In genomic region chr9:44772392-44772749, GRCm38 (mm10) we compare ENCODE assay signal across 10 mouse cellular contexts. TPM values are rescaled to one million over a fixed set of nuclear protein-coding genes. Genes with fewer than 3 reads are reported as not detected.
A peak's percentile ranks its signal among the peaks of the same experiment; 100 is the strongest.
DNase-seq lines count a peak whose midpoint lies in the region; ATAC-seq and TF ChIP-seq lines count a peak whose summit lies in the region.
"Had no signal": no experiment of that assay in that cellular context is flagged by ENCODE, and none has a peak within 500 bp of the region (broad histone marks: within the 10 kb centered on the region; RNA-seq: fewer than 3 reads in every experiment).

No protein-coding gene starts in this region.

- H3K27ac ChIP-seq in layer of hippocampus, adult 2 months = peak overlapping the region; percentile 54
- H3K27ac ChIP-seq in embryonic facial prominence, embryonic 10.5 days (replicated peaks) = 0 out of 2 replicates have a peak overlapping the region, but pooled peaks have one; percentile 89
- H3K27ac ChIP-seq in hindbrain, embryonic 15.5 days (replicated peaks) = peak overlapping the region; percentile 55
- peak overlapping the region; percentile 89 for H3K27ac ChIP-seq in midbrain, embryonic 15.5 days

- 25% methylated on average over 5 of the region's 5 CpGs for WGBS in embryonic facial prominence, embryonic 10.5 days
- WGBS in hindbrain, embryonic 15.5 days = 27% methylated on average over 5 of the region's 5 CpGs
- 28% methylated on average over 5 of the region's 5 CpGs for WGBS in midbrain, embryonic 15.5 days

- no peak for DNase-seq in layer of hippocampus, adult 2 months (ENCODE audit: low spot score in 2 of 2)
- no peak for DNase-seq in layer of hippocampus, adult 9-11 months
- DNase-seq in embryonic facial prominence, embryonic 10.5 days (ENCODE audit: low spot score) = no peak
- DNase-seq in right cerebral cortex, postnatal 4 days = no peak
- DNase-seq in urinary bladder, adult 18-20 months (ENCODE audit: low spot score in 2 of 2) = no peak
- no peak for DNase-seq in layer of hippocampus, adult 8-10 months (ENCODE audit: low spot score in 2 of 2)

- no peak for ATAC-seq in hindbrain, embryonic 15.5 days (ENCODE audit: low FRiP score, low read depth)
- ATAC-seq in midbrain, embryonic 15.5 days (replicated peaks) = no peak

- H3K27me3 ChIP-seq in embryonic facial prominence, embryonic 10.5 days (replicated peaks; ENCODE audit: low read depth, poor library complexity, severe bottlenecking) = no peaks in the 10 kb centered on the region
- no peaks in the 10 kb centered on the region for H3K27me3 ChIP-seq in hindbrain, embryonic 15.5 days
- no peaks in the 10 kb centered on the region for H3K27me3 ChIP-seq in midbrain, embryonic 15.5 days (replicated peaks)

- H3K4me2 ChIP-seq in hindbrain, embryonic 15.5 days = no peak overlapping the region
- 0 out of 2 replicates have a peak overlapping the region, but pooled peaks have one; percentile 76 for H3K4me2 ChIP-seq in midbrain, embryonic 15.5 days

- H3K9ac ChIP-seq in hindbrain, embryonic 15.5 days = no peak overlapping the region
- H3K9ac ChIP-seq in midbrain, embryonic 15.5 days = no peak overlapping the region

- H3K9me3 ChIP-seq in embryonic facial prominence, embryonic 10.5 days = no peaks in the 10 kb centered on the region
- no peaks in the 10 kb centered on the region for H3K9me3 ChIP-seq in hindbrain, embryonic 15.5 days
- no peaks in the 10 kb centered on the region for H3K9me3 ChIP-seq in midbrain, embryonic 15.5 days

- no peak overlapping the region for H3K4me3 ChIP-seq in layer of hippocampus, adult 2 months
- peak overlapping the region; percentile 87 for H3K4me3 ChIP-seq in embryonic facial prominence, embryonic 10.5 days
- H3K4me3 ChIP-seq in hindbrain, embryonic 15.5 days = peak overlapping the region; percentile 67; the same call in 1 of the 2 replicates
- H3K4me3 ChIP-seq in midbrain, embryonic 15.5 days = peak overlapping the region; percentile 74

- peaks cover 10% of the 10 kb centered on the region for H3K4me1 ChIP-seq in embryonic facial prominence, embryonic 10.5 days
- H3K4me1 ChIP-seq in hindbrain, embryonic 15.5 days (replicated peaks) = peaks cover 18% of the 10 kb centered on the region
- peaks cover 20% of the 10 kb centered on the region for H3K4me1 ChIP-seq in midbrain, embryonic 15.5 days

- no peak for TF ChIP-seq CTCF in layer of hippocampus, adult 2 months (conservative IDR thresholded peaks at IDR 0.05)

- peaks cover 26% of the 10 kb centered on the region for H3K36me3 ChIP-seq in embryonic facial prominence, embryonic 10.5 days (replicated peaks)
- H3K36me3 ChIP-seq in hindbrain, embryonic 15.5 days = peaks cover 17% of the 10 kb centered on the region; the same call in 1 of the 2 replicates
- 0 out of 2 replicates have a peak, but pooled peaks cover 7% of the 10 kb centered on the region for H3K36me3 ChIP-seq in midbrain, embryonic 15.5 days (replicated peaks)

RNA-seq across cellular contexts. Expression of gene Ift46, which starts 4.7 kb away (rescaled TPM):
- 10 to 100 TPM; 73.9 to 84.9 TPM for total RNA-seq in layer of hippocampus, adult 2 months (2021)
- polyA plus RNA-seq in embryonic facial prominence, embryonic 10.5 days (2016; fragmentation: Nextera tagmentation; extraction: Ambion mirVana) = 133 and 139 TPM in 2 replicates
- polyA plus RNA-seq in hindbrain, embryonic 15.5 days (2015; fragmentation: Nextera tagmentation; extraction: Ambion mirVana) = 153 and 158 TPM in 2 replicates
- polyA plus RNA-seq in midbrain, embryonic 15.5 days (2015; fragmentation: Nextera tagmentation; extraction: Ambion mirVana) = 168 and 169 TPM in 2 replicates
- 10 to 100 TPM; 67.4 to 77.6 (median 70.5) TPM for total RNA-seq in layer of hippocampus, adult 8-10 months (2022)

RNA-seq across cellular contexts. Expression of gene Arcn1, which starts 4.7 kb away (rescaled TPM):
- 100 to 1,000 TPM in 1 of 2 experiments, 10 to 100 TPM in 1; 100.0 to 103 TPM for total RNA-seq in layer of hippocampus, adult 2 months (2021)
- 169 and 171 TPM in 2 replicates for polyA plus RNA-seq in embryonic facial prominence, embryonic 10.5 days (2016; fragmentation: Nextera tagmentation; extraction: Ambion mirVana)
- 130 and 135 TPM in 2 replicates for polyA plus RNA-seq in hindbrain, embryonic 15.5 days (2015; fragmentation: Nextera tagmentation; extraction: Ambion mirVana)
- 134 and 136 TPM in 2 replicates for polyA plus RNA-seq in midbrain, embryonic 15.5 days (2015; fragmentation: Nextera tagmentation; extraction: Ambion mirVana)
- 100 to 1,000 TPM in 2 of 4 experiments, 10 to 100 TPM in 2; 94.1 to 110 (median 101) TPM for total RNA-seq in layer of hippocampus, adult 8-10 months (2022)

RNA-seq across cellular contexts. Expression of gene Tmem25, which starts 26.7 kb away (rescaled TPM):
- total RNA-seq in layer of hippocampus, adult 2 months (2021) = 10 to 100 TPM; 50.0 to 50.3 TPM
- polyA plus RNA-seq in embryonic facial prominence, embryonic 10.5 days (2016; fragmentation: Nextera tagmentation; extraction: Ambion mirVana) = 1.7 and 2.1 TPM in 2 replicates
- 20.2 and 22.7 TPM in 2 replicates for polyA plus RNA-seq in hindbrain, embryonic 15.5 days (2015; fragmentation: Nextera tagmentation; extraction: Ambion mirVana)
- 16.1 and 18.3 TPM in 2 replicates for polyA plus RNA-seq in midbrain, embryonic 15.5 days (2015; fragmentation: Nextera tagmentation; extraction: Ambion mirVana)
- total RNA-seq in layer of hippocampus, adult 8-10 months (2022) = 10 to 100 TPM; 43.8 to 55.1 (median 49.5) TPM

RNA-seq across cellular contexts. Expression of gene Ttc36, which starts 30.5 kb away (rescaled TPM):
- 1 to 10 TPM; 1.1 to 1.7 TPM for total RNA-seq in layer of hippocampus, adult 2 months (2021)
- polyA plus RNA-seq in embryonic facial prominence, embryonic 10.5 days (2016; fragmentation: Nextera tagmentation; extraction: Ambion mirVana) = not detected in 2 replicates
- 0.26 and 0.42 TPM in 2 replicates for polyA plus RNA-seq in hindbrain, embryonic 15.5 days (2015; fragmentation: Nextera tagmentation; extraction: Ambion mirVana)
- 0.41 TPM in 1 of 2 replicates, not detected in the other for polyA plus RNA-seq in midbrain, embryonic 15.5 days (2015; fragmentation: Nextera tagmentation; extraction: Ambion mirVana)
- 1 to 10 TPM in 2 of 4 experiments, under 1 TPM in 1, not detected in 1; 0.74 to 1.4 (median 1.1) TPM for total RNA-seq in layer of hippocampus, adult 8-10 months (2022)
- total RNA-seq: hematopoietic stem cell, adult 5-6 weeks; megakaryocyte-erythroid progenitor cell, adult 5-6 weeks had no signal

RNA-seq across cellular contexts. Expression of gene Phldb1, which starts 37.4 kb away (rescaled TPM):
- total RNA-seq in layer of hippocampus, adult 2 months (2021) = 10 to 100 TPM; 71.8 to 86.4 TPM
- 48.4 and 51.1 TPM in 2 replicates for polyA plus RNA-seq in embryonic facial prominence, embryonic 10.5 days (2016; fragmentation: Nextera tagmentation; extraction: Ambion mirVana)
- polyA plus RNA-seq in hindbrain, embryonic 15.5 days (2015; fragmentation: Nextera tagmentation; extraction: Ambion mirVana) = 46.4 and 46.8 TPM in 2 replicates
- 56.5 and 58.9 TPM in 2 replicates for polyA plus RNA-seq in midbrain, embryonic 15.5 days (2015; fragmentation: Nextera tagmentation; extraction: Ambion mirVana)
- total RNA-seq in layer of hippocampus, adult 8-10 months (2022) = 100 to 1,000 TPM in 2 of 4 experiments, 10 to 100 TPM in 2; 84.1 to 114 (median 102) TPM
